Mouse (Mus musculus) cerebral cortex, adult 2 months (tissue): ENCODE measurements around the gene Trim33.

ENCODE experiments used
- WGBS: fragments of 180-500 bp; shearing (Covaris S2); methylation state at CpG from one replicate; pipeline ENCODE4 v1.1.7; 2018; 5-methylcytosine and 5-hydroxymethylcytosine counted together

The Trim33 gene

GRCm38 (mm10) chr3:103401342-103402098 is 122.4 kb downstream of the Trim33 start:
- WGBS, result 32% methylated on average over 17 of the region's 17 CpGs

- WGBS, result 66% methylated on average over 10 of the region's 10 CpGs
Measured at GRCm38 (mm10) chr3:103402212-103402611, 123.1 kb downstream of the Trim33 start.

GRCm38 (mm10) chr3:103405135-103405534 is 126.0 kb downstream of the Trim33 start:
- WGBS, result 87% methylated on average over 2 of the region's 2 CpGs

DNA sequence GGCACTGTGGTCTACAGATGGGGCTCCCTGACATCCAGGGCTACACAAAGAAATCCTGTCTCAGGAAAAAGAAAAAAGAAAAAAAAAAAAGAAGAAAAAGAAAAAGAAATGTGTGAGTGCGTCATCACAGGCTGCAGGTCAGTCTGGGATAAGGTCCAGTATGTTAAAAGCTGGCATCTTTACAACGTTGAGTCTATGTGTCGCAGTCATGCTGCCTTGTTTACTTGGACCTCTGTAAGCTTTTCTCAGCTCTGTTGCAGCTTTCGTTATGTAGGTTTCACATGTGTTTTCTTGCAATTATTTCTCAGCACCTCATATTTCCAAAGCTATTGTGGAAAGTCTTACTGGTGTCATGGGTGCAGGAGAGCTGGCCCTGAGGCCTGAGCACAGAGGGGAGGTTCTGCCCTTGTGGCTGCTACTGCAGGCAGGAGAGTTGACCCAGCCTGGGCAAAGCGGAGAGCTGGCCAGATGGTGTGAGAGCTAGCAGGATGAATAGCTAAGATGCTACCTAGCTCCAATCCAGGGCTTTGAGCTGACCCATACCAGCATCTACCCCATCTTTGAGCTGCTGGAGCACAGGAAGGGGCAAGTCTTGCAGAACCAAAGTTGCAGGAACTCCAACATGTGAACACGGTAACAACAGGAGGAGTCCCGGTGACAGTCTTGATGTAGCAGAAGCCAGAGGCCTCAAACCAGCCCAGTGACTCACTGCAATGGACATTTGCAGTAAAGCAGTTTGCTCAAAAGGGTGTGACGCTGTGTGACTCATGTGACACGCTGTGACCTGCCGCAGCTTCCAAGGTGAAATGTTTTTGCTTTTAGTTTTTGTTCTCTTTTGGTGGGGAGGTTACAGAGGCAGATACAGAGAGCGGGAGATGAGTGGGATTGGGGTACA is 127.0 kb downstream of the Trim33 start:
- WGBS, result 86% methylated on average over 11 of the region's 11 CpGs
